Mouse (Mus musculus) ovary, adult 18-20 months (tissue): ENCODE data around the gene Arhgap25.

Experiments used
- DNase-seq: peaks from one replicate; pipeline ENCODE4 v3.0.0; 2022; ENCODE audit warnings: low spot score, mixed read lengths

The Arhgap25 gene

DNA sequence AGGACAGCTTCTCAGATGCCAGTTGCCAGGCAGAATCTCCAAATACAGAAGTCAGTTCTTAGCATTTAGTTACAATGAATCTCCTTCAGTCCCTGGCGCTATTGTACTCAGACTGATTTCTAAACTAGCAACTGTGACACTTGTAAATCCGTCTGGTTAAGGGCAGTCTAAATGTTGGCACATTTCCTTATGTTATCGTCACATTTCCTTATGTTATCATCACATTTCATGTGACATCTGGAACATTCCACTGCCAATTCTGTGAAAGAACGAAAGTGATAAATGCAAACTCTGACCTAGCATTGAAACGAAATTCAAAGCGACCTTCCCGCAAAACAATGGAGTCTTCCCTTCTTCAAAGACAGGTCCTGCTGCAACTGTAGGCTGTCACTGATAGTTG is 87.8 kb downstream of the Arhgap25 start:
- no peak for DNase-seq

DNA sequence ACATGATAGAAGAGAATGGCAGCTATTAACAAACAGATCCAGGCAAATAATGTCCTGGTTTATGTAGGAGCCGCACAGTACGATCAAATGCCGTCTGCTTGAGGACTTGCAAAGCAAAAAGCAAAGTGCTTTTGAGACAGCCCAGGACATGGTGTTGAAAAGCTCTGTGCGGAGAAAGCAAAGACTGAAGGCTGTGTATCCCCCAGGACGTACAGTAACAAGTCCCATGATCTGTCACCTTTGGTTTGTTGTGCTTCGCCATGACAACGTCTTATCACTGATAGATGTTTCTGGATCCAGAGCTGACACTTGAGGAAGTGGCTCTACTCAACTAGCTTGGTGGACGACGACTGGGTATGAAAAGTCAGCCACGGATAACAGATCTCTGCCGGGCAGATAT is 89.8 kb downstream of the Arhgap25 start:
- no peak for DNase-seq

DNA sequence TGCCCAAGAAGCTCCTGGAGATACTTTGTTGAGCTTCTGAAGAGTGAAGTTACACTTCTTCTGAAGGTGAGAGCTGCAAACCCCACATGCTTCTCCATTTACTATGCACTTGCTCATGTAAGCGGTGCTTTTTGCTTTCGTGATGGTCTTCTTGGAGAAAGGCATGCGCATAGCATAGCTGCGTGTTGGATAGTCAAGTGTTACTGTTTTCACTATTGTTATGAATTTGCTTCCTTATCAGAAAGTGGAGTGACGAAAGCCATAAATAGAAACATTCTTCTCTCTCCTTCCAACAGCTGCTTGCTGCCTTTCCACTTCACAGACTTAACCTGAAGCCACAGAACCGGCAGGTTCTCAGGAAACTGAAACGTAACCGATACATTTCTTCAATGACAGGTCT is 96.3 kb downstream of the Arhgap25 start:
- no peak for DNase-seq

DNA sequence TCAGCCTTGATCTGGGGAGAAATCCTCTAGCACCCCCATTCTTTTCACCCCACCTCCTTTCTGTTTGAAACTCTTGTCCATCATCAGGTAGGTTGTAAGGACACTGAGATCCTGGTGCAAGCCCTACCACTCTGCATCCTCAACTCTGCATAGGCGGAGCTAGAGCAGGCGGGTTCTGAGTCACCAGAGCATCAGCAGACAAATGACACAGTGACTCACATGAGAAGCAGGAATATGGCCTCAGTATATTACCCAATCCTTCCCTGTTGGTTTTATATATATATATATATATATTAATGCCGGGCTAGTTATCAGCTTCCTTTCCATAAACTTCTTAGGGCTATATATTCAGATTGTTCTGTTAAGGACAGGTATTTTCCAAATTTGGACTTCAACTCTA is 97.3 kb downstream of the Arhgap25 start:
- no peak for DNase-seq

DNA sequence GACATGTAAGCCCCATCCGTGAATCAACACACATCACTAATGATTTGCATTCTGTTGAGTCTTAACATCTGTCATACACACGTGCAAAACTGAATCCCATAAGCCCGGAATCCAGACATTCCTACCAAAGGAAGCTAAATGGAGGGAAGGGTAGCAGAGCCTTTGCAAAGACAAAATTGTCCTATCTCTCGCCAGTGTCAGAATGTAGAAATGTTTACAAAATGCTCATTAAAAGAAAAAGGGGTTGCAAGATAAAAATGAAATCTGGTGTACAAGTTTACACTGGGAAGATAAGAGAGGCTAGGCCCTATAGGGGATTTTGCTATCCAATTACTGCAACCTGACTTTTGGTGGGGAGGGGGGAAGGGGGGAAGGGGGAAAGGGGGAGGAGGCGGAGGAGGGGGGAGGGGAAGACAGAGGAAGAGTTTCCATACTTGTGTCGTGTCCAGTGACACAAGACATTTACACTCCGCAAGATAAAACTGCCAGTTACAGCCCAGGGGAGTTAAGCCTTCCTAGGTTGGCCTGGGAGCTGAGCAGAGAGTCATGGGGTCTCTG is 104.5 kb downstream of the Arhgap25 start, which contains the start of gene Bmp10:
Bmp10 (plus strand) TSS at position 508 of the 558 bp plus-strand sequence.
- DNase-seq = no peak

DNA sequence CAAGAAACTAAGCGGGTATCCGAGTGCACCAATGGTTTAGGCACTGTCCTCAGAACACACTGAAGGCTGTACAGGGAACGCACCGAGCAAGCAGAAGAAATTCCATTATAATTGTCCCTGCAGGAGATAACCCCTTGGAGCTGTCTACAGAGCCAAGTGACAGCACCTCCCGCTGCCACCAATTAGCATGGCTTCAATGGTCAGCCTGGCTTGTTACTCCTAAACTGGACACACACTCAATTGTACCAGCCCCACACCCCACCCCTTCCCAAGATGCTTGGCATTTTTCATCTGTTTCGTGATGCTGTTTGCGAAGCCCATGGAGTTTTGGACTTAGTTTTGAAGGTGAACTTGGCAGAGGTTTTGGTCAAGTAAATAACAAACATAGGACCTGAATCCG is 105.4 kb downstream of the Arhgap25 start:
- no peak for DNase-seq

DNA sequence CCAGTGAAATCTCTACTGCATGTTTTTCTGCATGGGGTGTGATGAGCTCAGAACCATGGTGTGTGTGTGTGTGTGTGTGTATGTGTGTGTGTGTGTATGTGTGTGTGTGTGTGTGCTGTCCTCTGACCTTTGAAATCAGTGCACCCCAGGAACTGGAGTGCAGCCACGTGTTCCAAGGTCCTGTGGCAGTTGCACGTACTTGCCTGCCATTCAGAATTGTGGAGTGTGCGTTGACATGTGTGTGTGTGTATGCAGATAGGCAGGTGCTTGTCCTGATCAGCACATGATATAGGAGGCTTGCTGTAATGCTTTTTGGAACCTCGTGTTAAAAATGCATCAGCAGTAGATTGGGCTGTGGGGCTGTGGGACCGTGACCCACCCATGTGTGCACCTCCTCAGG is 106.1 kb downstream of the Arhgap25 start:
- DNase-seq = no peak

DNA sequence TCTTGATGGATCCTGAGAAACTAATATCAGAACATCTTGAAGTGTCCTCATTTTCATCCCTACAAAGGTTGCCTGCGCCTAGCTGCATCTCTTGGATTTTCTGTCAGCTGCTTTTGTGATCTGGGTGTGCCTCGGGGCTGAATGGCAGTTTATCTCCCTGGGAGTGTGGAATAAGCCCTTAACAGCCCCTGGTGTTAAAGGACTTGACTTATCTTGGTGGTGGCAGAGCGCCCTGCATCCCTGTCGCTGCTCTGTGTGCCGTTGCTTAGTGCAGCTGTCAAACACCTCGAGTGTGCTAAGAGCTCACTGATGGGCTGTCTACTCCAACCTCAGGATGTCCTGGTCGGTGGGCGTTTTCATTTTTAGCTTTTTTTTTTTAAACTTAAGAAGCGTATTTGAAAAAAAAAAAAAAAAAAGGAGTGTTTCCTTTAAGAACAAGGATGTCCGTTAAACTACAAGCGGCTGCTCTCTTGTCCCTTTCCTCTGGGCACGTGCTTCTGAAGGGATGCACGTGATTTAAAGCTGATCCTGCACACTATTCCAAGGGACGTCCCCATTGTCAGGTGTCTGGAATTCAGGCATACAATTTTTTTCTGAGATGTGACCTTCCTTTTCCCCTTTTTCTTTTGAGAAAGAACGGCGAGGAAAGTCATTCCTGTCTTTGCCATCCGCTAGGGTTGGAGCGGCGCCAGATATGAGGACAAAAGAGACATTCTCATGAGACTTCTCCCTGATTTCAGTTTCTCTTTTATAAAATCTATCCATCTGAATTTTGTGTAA is 108.8 kb downstream of the Arhgap25 start:
- no peak for DNase-seq

DNA sequence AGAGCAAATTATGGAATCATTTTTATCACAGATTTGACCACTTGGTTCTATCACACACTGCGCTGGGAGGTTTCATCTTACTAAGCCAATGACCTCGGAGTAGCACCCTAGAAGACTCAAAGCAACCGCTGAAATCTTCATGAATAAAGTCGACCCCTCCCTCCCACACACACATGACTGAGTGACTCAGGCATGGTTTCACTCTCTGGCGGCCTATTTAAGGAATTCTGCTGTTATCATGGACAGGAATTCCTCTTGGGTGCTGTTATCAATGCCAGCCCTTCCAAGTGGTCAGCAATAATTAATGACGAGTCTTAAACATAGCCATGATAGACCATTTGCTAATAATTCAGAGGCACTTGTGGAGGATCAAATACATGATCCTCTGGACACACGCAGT is 110.8 kb downstream of the Arhgap25 start:
- DNase-seq = no peak

DNA sequence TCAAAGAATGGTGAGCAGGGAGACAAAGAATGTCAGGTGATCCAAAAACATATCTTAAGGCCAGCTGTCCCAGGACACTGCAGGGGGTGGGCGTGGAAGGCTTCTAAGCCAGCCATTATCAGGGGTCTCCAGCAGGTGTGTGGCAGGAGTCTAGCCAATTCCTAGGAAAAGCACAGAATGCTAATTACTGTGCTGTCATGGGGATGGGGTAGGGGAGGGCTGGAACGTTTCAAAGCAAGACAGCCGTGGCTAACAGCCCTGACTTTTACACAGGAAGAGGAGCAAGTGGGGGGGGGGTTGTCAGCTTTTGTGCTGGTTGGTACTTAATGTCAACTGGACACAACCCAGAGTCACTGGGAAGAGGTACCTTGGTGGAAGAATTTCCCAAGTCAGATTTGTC is 121.0 kb downstream of the Arhgap25 start:
- DNase-seq = no peak
